Mouse (Mus musculus): ENCODE data around the gene Rab25.

DNA sequence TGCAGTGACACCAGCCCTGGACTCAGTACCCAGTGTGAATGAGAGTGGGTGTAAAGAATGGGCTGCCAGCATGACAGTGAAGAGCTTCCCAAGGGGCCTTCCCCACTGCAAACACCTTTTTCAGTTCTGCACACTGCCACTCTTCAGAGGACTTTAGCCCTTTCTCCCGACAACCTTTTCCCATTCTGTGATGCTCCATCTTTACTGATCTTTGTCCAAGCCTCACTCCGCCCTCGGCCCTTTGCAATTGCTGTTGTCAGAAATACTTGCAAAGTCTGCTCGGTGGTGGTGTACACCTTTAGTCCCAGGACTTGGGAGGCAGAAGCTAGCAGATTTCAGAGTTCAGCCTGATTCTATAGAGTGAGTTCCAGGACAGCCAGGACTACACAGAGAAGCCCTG is 3.5 kb upstream of the Rab25 start:
- no peak for TF ChIP-seq CTCF (IDR thresholded peaks at IDR 0.05; ENCODE audit: low read depth)
- no peak for TF ChIP-seq EP300 (optimal IDR thresholded peaks at IDR 0.05)

All from stomach, postnatal 0 days (tissue).